Mouse (Mus musculus): Measurements from ENCODE around the gene Abcg2. TPM values are rescaled to one million over a fixed set of nuclear protein-coding genes. Genes with fewer than 3 reads are reported as not detected.
"Not testable (repeated sequence)": the region's sequence is repeated elsewhere in the genome, so short reads cannot be mapped to it uniquely, and the experiment has no call there.

Abcg2 gene
- 33.0 and 39.1 TPM in 2 replicates for polyA plus RNA-seq (2015; fragmentation: Nextera tagmentation; extraction: Ambion mirVana)

DNA sequence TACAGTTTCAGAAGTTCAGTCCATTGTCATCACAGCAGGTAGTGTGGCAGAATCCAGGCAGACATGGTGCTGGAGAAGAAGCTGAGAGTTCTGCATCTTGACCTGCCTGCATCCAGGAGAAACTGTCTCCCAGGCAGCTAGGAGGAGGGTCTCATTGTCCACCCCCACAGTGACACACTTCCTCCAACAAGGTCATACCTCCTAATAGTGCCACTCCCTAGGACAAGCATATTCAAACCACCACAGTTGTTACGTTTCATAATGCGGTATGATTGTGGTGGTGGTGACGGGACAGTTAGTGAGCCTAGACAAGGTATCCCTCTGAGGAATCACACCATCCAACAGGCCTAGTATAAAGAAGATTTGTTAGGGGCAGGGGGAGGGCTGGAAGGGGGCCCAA, at the start of gene Abcg2:
Gene Abcg2, plus strand, starts transcription at position 301 of the 400 bp plus-strand sequence.
- H3K4me3 ChIP-seq (replicated peaks); H3K27ac ChIP-seq; H3K9ac ChIP-seq (replicated peaks); H3K4me2 ChIP-seq (replicated peaks); ATAC-seq; H3K27me3 ChIP-seq; H3K4me1 ChIP-seq (replicated peaks); H3K9me3 ChIP-seq; H3K36me3 ChIP-seq: not testable (repeated sequence)
- WGBS: 95% methylated on average over 3 of the region's 3 CpGs

DNA sequence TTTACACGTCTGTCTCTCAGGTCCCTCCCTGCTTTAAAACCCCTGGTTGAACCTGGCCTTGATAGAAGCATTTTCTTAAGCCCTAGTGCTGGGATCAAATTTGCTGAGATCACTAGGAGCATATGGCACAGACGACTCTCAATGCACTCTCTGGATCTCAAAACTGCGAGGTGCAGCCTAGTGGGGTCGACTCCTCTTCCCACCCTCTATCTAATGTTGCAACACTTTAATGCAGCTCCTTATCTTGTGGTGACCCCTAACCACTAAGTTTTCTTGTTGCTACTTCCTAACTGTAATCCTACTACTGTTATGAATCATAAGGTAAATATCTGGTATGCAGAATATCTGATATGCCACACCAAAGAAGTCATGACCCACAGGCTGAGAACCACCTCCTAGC, 44.1 kb upstream of the Abcg2 start:
- WGBS: 81% methylated on average over 4 of the region's 4 CpGs
- H3K4me3 ChIP-seq (replicated peaks); H3K27ac ChIP-seq; H3K4me2 ChIP-seq (replicated peaks); H3K27me3 ChIP-seq; ATAC-seq; H3K4me1 ChIP-seq (replicated peaks); H3K36me3 ChIP-seq; H3K9ac ChIP-seq (replicated peaks); H3K9me3 ChIP-seq: not testable (repeated sequence)

DNA sequence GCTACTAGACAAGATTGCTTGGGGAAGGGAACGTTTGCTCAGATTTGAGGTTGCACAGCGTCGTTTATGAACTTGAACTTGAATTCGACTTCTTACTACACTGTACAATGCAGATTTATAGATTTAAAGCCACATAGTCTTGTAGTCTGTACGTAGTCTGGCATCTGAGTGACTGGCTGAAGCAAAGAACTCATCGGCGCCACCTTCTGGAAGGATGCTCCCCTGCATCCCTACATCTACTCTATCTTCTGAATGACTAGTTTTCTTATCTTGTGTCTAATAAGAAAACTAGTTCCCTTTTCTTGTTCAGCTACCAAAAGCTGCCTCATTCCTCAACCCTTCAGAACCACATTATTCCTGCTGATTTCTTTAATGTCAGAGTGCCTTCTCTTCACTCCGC, 41.5 kb upstream of the Abcg2 start:
- not testable (repeated sequence) for H3K27me3 ChIP-seq; H3K27ac ChIP-seq; H3K4me1 ChIP-seq (replicated peaks); H3K4me3 ChIP-seq (replicated peaks); H3K9me3 ChIP-seq; H3K9ac ChIP-seq (replicated peaks); H3K36me3 ChIP-seq; ATAC-seq; H3K4me2 ChIP-seq (replicated peaks)
- WGBS: 60% methylated on average over 8 of the region's 8 CpGs

DNA sequence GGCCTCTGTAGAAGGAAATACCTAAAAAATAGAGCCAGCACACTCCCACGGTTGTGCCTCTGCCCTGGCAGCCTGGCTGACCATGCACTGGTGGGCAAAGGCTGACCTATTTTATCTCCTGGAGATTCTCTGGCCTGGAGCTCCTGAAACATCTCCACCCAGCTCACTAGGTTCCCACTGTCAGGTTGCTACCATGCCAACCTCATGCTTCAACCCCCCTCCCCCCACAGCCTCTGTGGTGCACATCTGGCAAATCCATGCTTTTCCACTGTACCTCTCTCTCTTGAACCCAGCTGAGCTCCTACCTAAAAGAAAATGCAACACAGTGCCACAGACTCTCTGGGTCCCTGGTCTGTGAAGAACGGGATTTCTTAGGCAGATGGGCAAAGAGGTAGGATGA, 39.4 kb upstream of the Abcg2 start:
- H3K4me1 ChIP-seq (replicated peaks); H3K9ac ChIP-seq (replicated peaks); H3K4me3 ChIP-seq (replicated peaks); H3K27ac ChIP-seq; H3K27me3 ChIP-seq; ATAC-seq; H3K4me2 ChIP-seq (replicated peaks); H3K36me3 ChIP-seq; H3K9me3 ChIP-seq: not testable (repeated sequence)
- 41% methylated on average over 2 of the region's 2 CpGs for WGBS

DNA sequence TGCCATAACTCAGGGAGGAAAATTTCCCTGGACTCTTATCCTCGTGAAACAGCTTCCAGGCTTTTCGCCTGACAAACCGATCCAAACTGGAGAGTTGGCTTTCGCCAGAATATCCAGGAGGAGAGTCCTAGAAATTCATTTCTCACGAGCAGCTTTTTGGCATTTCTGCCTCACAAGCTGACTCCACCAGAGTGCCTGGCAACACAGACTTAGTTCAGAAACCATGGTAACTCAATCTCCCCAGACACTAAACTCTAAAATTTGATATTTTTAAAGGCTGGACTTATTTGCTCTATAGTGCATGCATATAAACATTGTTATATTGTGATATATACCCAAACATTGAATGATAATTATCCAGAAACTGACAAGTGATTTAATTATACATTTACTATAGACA, 38.3 kb upstream of the Abcg2 start:
- not testable (repeated sequence) for H3K27ac ChIP-seq; ATAC-seq; H3K4me3 ChIP-seq (replicated peaks); H3K9ac ChIP-seq (replicated peaks); H3K9me3 ChIP-seq; H3K4me1 ChIP-seq (replicated peaks); H3K27me3 ChIP-seq; H3K4me2 ChIP-seq (replicated peaks); H3K36me3 ChIP-seq
- 73% methylated on average over 5 of the region's 5 CpGs for WGBS

DNA sequence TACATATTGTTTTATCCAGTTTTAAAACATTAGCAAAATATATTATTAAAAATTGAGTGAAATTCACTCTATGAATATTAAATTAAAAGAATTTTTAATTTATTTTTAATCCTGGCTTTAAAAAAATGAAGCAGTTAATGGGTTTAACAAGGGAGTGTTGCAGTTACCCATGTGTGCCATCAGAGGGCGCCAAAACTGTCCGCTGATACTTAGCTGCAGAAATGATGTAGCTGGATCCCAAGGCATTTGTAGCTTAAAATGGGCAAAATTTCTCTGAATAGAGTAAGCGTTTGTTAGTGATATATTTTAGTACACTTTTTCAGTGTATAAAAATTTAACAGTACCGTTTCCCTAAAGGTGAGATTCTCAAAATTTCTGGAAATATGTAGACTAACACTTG, 37.5 kb upstream of the Abcg2 start:
- no peak for ATAC-seq
- Histone ChIP-seq H3K4me3 (replicated peaks) (no peak overlapping the region), H3K9ac (replicated peaks) (no peak overlapping the region), H3K36me3 (no peaks in the 10 kb centered on the region), H3K4me1 (replicated peaks) (no peaks in the 10 kb centered on the region), H3K4me2 (replicated peaks) (no peak overlapping the region), H3K27ac (no peak overlapping the region), H3K9me3 (no peaks in the 10 kb centered on the region), H3K27me3 (no peaks in the 10 kb centered on the region)
- 11% methylated on average over 4 of the region's 4 CpGs for WGBS

DNA sequence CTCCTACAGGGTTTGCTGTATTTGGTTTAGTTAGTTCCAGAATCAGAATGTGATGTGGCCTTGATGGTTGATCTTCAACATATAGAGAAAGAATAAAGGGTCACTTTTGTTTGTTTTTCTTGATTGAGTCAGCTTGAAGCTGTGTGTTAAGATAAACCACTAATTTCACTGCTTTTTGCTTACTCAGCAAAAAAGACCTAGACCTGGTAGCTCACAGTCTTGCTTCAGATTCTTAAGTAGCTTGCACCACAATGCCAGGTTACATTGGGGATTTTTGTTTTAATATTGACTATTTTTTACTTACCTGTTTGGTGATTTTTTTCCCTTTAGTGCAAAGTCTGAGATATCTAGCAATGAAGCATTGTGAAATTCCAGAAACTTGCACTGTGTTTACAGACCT, 30.5 kb upstream of the Abcg2 start:
- H3K9me3 ChIP-seq; H3K27me3 ChIP-seq; H3K27ac ChIP-seq; H3K4me3 ChIP-seq (replicated peaks); H3K4me1 ChIP-seq (replicated peaks); ATAC-seq; H3K4me2 ChIP-seq (replicated peaks); H3K36me3 ChIP-seq; H3K9ac ChIP-seq (replicated peaks): not testable (repeated sequence)

DNA sequence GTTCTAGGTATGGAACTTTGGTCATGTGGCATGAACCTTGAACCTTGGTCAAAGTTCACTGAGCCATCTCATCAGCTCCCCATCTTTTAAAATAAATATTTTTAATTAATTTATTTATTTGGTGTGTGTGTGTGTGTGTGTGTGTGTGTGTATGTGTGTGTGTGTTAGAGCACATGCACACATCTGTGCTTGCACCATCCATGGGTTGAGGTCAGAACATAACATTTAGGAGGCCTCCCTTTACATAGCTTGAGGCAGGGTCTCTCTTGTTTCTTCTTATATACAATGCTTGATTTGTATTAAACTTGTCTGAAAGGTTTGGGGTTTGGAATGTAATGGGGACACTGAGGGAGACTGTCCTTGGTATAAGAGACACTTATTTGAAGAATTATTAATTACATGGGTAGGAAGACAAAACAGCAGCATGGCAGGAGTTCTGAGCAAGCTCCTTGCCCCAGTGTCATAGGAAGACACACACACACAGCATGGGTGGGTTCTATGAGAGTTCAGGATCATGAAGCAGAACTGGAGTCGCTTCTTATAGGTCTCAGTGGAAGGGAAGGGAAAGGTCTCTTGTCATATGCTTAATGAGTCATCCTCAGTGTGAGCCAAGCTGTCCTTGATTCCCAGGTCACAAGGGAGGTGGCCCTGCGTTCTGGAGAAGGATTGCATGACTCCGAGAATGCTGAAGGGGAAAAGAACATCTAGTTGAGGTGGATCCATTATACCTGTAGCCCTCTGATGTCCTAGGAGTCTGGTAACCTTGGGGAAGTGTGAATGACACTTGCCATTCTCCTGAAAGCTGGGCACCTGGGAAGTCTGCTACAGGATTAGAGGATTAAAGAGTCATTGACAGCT, 9.9 kb downstream of the Abcg2 start:
- not testable (repeated sequence) for H3K9ac ChIP-seq (replicated peaks); H3K27ac ChIP-seq; H3K36me3 ChIP-seq; H3K9me3 ChIP-seq; H3K4me3 ChIP-seq (replicated peaks); H3K27me3 ChIP-seq; H3K4me2 ChIP-seq (replicated peaks)
- WGBS: 32% methylated on average over 3 of the region's 3 CpGs
- ATAC-seq: peak; percentile 68; the same call in 1 of the 2 replicates
- peaks cover 21% of the 10 kb centered on the region; the same call in 1 of the 2 replicates for H3K4me1 ChIP-seq (replicated peaks)

DNA sequence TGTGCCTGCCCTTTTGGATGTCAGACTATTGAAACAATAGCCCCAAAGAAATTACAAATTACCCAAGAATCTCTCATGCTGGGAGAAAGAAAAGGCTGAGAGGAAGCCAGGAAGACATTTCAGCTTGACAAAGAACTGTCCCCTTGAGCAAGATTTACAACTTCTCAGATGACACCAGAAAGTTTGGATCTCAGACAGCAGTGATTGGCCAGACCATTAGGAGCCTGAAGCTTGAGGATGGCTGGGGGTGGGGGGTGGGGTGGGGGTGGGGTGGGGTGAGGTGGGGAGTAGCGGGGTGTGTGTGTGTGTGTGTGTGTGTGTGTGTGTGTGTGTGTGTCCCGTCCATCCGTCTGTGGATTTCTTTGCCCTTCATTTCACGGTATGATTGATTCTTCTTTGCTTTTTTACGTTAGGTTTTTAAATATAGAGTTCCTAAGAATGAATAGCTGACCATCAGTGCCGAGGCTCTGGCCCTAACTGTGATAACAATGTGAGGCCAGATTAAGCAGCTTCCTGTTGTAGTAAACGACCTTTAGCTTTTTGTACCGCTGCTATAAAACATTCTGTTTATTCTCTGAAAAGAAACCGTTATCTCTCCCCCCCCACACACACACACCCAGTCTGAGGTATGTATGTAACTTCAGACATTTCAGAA, 11.4 kb downstream of the Abcg2 start:
- Histone ChIP-seq H3K27ac (peak overlapping the region; percentile 1; the same call in 1 of the 2 replicates), H3K4me3 (replicated peaks) (peak overlapping the region; percentile 40), H3K9ac (replicated peaks) (peak overlapping the region; percentile 40), H3K4me1 (replicated peaks) (peaks cover 21% of the 10 kb centered on the region; the same call in 1 of the 2 replicates), H3K4me2 (replicated peaks) (peak overlapping the region; percentile 47)
- not testable (repeated sequence) for H3K36me3 ChIP-seq, H3K9me3 ChIP-seq, H3K27me3 ChIP-seq
- WGBS: 6% methylated on average over 9 of the region's 9 CpGs
- peak; percentile 69 for ATAC-seq

DNA sequence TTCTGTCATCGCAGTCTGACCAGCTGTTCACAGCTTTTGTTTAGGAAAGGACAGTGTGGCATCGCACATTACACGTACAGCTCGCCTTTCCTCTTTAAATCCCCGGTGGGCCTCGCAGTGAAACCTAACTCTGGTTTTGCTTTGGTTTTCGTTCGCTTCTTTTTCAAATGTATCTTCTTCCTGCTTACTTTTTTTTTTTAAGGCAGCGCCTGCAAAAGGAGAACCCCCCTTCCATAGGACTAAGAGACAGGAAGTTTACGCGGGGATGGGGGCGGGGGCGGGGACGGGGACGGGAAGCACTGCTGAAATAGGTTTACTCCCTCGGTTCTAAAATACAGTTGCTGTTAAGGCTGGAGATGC, 12.0 kb downstream of the Abcg2 start:
- Histone ChIP-seq H3K27me3 (no peaks in the 10 kb centered on the region), H3K4me2 (replicated peaks) (peak overlapping the region; percentile 47), H3K36me3 (no peaks in the 10 kb centered on the region), H3K9me3 (0 out of 2 replicates have a peak, but pooled peaks cover 3% of the 10 kb centered on the region), H3K4me3 (replicated peaks) (peak overlapping the region; percentile 40), H3K27ac (peak overlapping the region; percentile 1; the same call in 1 of the 2 replicates), H3K4me1 (replicated peaks) (peaks cover 21% of the 10 kb centered on the region; the same call in 1 of the 2 replicates), H3K9ac (replicated peaks) (peak overlapping the region; percentile 40)
- WGBS: 18% methylated on average over 16 of the region's 16 CpGs
- peak; percentile 84 for ATAC-seq

DNA sequence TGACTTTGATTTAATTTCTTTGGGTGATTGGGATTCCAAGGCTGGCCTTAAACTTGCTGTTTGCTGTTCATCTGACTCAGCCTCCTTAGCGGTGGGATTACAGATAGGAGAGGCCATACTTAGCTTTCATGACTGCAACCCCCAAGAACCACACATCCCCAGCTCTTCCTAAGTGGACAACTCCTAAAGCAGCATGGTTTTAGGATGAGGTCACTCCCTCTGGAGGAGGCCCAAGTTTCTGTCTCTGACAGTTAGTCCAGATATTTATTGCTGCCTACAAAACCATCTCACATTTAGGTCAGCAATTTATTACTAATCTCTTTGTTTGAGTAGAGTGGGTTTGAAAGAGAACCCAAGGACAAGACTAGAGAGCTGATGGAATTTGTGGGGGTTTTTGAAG, 17.8 kb downstream of the Abcg2 start:
- H3K27me3 ChIP-seq; H3K9me3 ChIP-seq; H3K27ac ChIP-seq; H3K9ac ChIP-seq (replicated peaks); H3K4me3 ChIP-seq (replicated peaks); ATAC-seq; H3K36me3 ChIP-seq; H3K4me2 ChIP-seq (replicated peaks): not testable (repeated sequence)
- WGBS: 64% methylated on average over 1 of the region's 1 CpGs
- peaks cover 14% of the 10 kb centered on the region; the same call in 1 of the 2 replicates for H3K4me1 ChIP-seq (replicated peaks)

DNA sequence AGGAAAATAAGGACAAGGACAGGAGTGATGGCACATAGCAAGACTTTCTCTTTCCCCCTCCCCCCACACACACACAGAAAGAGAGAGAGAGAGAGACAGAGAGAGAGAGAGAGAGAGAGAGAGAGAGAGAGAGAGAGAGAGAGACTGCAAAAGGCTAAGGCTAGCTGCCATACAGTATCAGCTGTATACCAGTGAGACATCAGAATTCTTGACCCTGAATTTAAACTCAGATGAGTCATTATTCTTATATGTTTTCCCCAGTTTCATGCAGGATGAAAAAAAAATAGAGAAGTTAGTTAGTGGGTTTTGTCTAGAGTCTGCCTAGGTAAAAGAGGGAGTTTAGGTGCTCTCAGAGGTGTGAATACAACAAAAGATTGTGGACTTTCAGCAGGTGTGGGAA, 18.7 kb downstream of the Abcg2 start:
- H3K27me3 ChIP-seq; H3K36me3 ChIP-seq; H3K4me2 ChIP-seq (replicated peaks); H3K9ac ChIP-seq (replicated peaks); H3K27ac ChIP-seq; H3K4me1 ChIP-seq (replicated peaks); ATAC-seq; H3K4me3 ChIP-seq (replicated peaks); H3K9me3 ChIP-seq: not testable (repeated sequence)

Data from midbrain, embryonic 13.5 days (tissue).